Mouse (Mus musculus): Measurements from ENCODE around the gene Il22. TPM values are rescaled to one million over a fixed set of nuclear protein-coding genes. Genes with fewer than 3 reads are reported as not detected.

Gene Il22
- polyA plus RNA-seq, 1 experiment from 2014 or later, result not detected

Other genes with a start within 250 kb of the Il22 start
- gene Mdm1, start 63.1 kb upstream of the Il22 start, polyA plus RNA-seq (2014; fragmentation: Nextera tagmentation; extraction: Ambion mirVana), result 17.2 and 19.0 TPM in 2 replicates
- gene Gm32717, start 35.8 kb downstream of the Il22 start, polyA plus RNA-seq (2014; fragmentation: Nextera tagmentation; extraction: Ambion mirVana), result not detected in 2 replicates
- gene Gm32802, start 53.7 kb downstream of the Il22 start, polyA plus RNA-seq (2014; fragmentation: Nextera tagmentation; extraction: Ambion mirVana), result not detected in 2 replicates
- not detected in 2 replicates for gene Iltifb, start 90.1 kb downstream of the Il22 start, polyA plus RNA-seq (2014; fragmentation: Nextera tagmentation; extraction: Ambion mirVana)
- not detected in 2 replicates for gene Gm9040, start 122.0 kb downstream of the Il22 start, polyA plus RNA-seq (2014; fragmentation: Nextera tagmentation; extraction: Ambion mirVana)
- not detected in 2 replicates for gene Gm9044, start 127.5 kb downstream of the Il22 start, polyA plus RNA-seq (2014; fragmentation: Nextera tagmentation; extraction: Ambion mirVana)
- 0.11 TPM in 1 of 2 replicates, not detected in the other for gene Gm9045, start 132.9 kb downstream of the Il22 start, polyA plus RNA-seq (2014; fragmentation: Nextera tagmentation; extraction: Ambion mirVana)
- gene Gm9046, start 138.3 kb downstream of the Il22 start, polyA plus RNA-seq (2014; fragmentation: Nextera tagmentation; extraction: Ambion mirVana), result not detected in 2 replicates
- not detected in 2 replicates for gene Gm9048, start 143.7 kb downstream of the Il22 start, polyA plus RNA-seq (2014; fragmentation: Nextera tagmentation; extraction: Ambion mirVana)
- 0.11 TPM in 1 of 2 replicates, not detected in the other for gene Gm9049, start 149.2 kb downstream of the Il22 start, polyA plus RNA-seq (2014; fragmentation: Nextera tagmentation; extraction: Ambion mirVana)
- gene Ifng, start 236.1 kb downstream of the Il22 start, polyA plus RNA-seq (2014; fragmentation: Nextera tagmentation; extraction: Ambion mirVana), result not detected in 2 replicates